Mouse (Mus musculus) left cerebral cortex, adult 18-20 months (tissue): Measurements from ENCODE around the gene Kdelc2. TPM values are rescaled to one million over a fixed set of nuclear protein-coding genes. Genes with fewer than 3 reads are reported as not detected.

Experiments
- DNase-seq, 2 experiments: peaks; one replicate each; pipeline ENCODE4 v3.0.0; 2021 to 2022; ENCODE audit warnings: low spot score in 2 of 2, mixed read lengths in 1 of 2
- total RNA-seq, 2 experiments: library from RNA; stranded (reverse); gene quantifications; 2 replicates each; pipeline ENCODE4 v1.2.3; 2021

Kdelc2 gene
- total RNA-seq, 2 experiments from 2014 or later: 6.0 to 6.9 TPM

GRCm38 (mm10) chr9:53381113-53381615 is 2.7 kb upstream of the Kdelc2 start:
- no peak for DNase-seq

DNA sequence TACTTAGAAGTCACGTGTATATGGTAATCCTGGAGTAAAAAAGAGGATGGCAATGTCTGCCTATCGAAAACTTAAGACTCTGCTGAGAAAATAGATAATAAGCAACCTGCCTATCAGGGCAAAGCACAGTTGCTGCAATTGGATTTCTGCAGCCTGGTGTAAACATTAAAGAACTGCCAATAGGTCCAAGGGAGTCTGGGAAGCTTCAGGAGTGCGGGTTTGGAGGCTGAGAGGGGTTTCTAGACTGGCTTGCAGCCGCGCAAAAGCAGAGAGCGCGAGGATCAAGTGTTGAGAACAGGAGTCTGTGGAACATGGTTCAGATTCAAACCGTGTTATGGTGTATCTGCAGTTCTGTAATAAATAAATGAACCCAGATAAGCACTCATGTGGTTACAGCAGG is 1.0 kb downstream of the Kdelc2 start:
- DNase-seq: no peak

DNA sequence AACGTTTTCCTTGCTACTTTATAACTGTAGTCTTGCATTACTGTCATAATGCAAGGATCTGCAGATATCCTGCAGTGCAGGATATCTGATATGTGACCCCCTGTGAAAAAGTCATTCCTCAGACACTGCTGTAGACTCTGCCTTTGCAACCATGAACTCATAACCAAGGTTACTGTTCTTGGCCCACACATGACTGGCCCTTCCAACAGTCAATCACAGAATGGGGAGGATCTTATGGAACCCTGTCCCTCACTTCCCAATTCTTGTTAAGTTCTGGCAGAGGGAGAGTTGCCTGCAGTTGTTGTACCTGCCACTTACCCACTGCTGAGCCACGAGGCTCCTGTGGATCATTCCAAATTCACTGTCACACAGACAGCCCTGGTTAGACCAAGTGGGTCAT is 3.6 kb downstream of the Kdelc2 start:
- DNase-seq: no peak

GRCm38 (mm10) chr9:53389109-53389508 is 5.3 kb downstream of the Kdelc2 start:
- DNase-seq: no peak

- no peak for DNase-seq
Measured at GRCm38 (mm10) chr9:53390136-53390535, 6.3 kb downstream of the Kdelc2 start.

DNA sequence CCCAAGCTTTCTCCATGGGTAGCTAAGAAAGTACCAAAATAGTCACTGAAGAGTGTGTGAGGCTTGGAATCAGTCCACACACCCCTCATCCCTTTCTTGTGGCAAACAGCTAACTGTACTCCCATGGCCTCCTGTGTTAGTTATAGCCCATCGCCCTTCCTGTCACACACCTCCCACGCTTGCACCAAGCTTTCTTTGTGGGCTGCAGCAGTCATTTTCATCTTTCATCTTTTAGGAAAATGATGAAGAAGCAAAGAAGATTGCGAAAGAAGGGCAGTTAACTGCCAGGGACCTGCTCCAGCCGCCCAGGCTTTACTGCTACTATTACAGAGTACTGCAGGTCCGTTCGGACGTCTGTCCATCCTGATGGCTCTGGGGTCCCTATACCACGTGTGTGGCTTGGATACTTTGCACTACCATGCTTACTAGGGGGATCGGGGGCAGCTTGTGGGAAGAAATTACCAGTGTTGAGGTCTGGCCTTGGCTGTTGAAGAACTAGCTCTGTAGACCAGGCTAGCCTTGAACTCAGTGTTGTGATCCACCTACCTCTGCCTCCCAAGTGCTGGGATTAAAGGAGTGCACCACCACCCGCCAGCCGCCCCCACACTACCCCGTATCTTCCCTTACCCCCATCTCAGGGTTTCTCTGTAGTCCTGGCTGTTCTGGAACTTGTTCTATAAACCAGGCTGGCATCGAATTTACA is 14.0 kb downstream of the Kdelc2 start:
- DNase-seq: peak in 1 of 2 experiments; percentile 55

DNA sequence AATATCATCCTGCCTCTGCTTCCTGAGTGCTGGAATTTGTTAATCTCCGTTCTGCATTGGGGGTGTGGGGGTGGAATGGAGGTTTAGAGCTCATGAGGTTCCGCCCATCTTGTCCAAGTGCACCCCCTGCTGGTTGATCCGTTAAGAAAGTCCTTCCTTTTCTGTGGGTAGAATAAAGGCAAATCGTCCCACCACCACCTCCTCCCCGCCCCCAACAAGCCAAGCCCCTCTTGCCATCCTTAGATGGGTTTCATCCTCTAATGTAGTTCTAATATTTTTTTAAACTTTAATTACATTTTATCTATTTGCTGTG is 14.5 kb downstream of the Kdelc2 start:
- peak; percentile 58 to 74 for DNase-seq

- peak in 1 of 2 experiments; percentile 51 for DNase-seq
Measured at GRCm38 (mm10) chr9:53399537-53399936, 15.7 kb downstream of the Kdelc2 start.

- no peak for DNase-seq
Measured at GRCm38 (mm10) chr9:53400696-53401095, 16.9 kb downstream of the Kdelc2 start.

- DNase-seq: no peak
Measured at GRCm38 (mm10) chr9:53401146-53401545, 17.3 kb downstream of the Kdelc2 start.

GRCm38 (mm10) chr9:53402291-53402711 is 18.5 kb downstream of the Kdelc2 start, which contains the start of gene 4930550C14Rik:
Gene 4930550C14Rik (plus strand): TSS chr9:53402325.
- peak in 1 of 2 experiments; percentile 17 for DNase-seq

- DNase-seq: no peak
Measured at GRCm38 (mm10) chr9:53402991-53403390, 19.2 kb downstream of the Kdelc2 start.

DNA sequence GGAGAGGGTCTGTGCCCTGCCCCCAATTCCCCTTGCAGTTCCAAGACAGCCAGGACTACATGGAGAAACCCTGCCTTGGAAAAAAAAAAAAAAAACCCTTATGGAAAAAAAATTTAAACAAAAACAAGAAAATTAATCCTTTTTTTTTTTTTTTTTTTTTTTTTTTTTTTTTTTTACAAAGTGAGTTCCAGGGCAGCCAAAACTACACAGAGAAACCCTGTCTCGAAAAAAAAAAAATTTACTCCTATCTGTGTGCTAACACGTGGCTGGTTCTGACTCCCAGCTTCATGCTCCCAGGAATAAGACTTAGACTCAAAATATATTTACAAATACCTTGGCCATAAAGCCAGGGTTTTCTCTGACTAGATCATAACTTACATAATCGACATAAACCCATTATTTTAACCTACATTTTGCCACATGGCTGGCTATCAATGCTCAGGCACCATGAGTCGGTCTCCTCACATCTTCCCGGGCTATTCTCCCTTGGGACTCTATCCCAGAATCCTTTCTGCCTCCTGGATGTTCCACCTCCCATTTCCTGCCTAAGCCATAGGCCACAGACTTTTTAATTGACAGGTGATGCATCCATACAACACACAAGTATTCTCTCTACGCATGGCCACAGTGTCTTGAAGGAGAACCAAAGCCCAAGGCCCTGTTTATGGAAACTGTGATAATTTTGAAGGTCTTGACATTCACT is 20.4 kb downstream of the Kdelc2 start:
- DNase-seq: no peak

- peak; percentile 58 to 61 for DNase-seq
Measured at GRCm38 (mm10) chr9:53404753-53405722, 21.2 kb downstream of the Kdelc2 start.

DNA sequence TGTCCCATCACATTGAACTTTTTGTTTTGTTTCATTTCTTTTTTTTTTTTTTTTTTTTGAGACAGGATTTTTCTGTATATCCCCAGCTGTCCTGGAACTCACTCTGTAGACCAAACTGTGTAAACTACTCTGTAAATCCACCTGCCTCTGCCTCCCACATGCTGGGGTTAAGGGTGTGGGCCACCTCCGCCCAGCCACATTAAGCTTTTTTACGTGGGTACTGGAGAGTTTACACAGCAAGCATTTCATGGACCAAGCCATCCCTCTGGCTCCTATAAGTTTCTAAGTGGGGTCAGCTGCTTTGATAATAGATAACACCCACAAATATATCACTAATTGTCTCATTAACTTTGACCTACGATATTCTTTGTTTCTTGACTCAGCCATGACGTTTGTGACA is 24.7 kb downstream of the Kdelc2 start:
- no peak for DNase-seq

DNA sequence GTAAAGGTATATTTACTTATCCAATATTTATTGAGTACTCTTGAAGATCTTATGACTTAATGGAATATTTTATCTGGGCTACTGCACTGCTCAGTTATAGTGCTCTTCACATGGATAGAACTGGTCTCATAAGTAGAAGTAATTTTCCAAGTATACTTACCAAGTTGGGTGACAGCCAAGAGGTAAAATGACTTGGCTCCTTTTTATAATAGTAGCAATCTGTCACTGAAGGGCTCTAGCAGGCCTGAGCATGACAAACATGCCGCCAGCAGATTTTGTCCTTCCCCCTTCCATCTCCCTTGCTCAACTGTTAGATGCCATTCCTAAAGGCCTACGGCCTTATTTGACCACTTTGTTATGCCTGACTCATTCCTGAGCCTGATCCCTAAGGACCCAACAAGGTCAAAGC is 25.1 kb downstream of the Kdelc2 start:
- DNase-seq: no peak

DNA sequence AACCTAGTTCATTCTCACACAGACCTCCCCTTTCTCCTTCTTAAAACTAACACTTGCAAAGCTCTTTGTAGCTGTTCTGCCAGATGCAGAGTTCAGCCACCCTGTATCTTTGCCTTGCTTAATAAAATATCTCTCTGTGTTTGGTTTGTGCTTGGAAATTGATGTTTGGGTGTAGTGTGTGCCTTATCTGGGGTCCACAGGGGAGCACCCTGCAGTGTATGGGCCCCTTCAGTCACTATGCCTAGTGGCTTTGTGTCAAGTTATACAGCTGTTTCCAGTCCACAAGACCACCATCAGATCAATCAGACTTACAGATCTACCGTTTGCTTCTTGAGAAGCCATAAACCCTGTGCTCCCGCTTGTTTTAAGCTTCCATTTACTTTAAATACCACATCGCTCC is 25.6 kb downstream of the Kdelc2 start:
- DNase-seq: no peak

DNA sequence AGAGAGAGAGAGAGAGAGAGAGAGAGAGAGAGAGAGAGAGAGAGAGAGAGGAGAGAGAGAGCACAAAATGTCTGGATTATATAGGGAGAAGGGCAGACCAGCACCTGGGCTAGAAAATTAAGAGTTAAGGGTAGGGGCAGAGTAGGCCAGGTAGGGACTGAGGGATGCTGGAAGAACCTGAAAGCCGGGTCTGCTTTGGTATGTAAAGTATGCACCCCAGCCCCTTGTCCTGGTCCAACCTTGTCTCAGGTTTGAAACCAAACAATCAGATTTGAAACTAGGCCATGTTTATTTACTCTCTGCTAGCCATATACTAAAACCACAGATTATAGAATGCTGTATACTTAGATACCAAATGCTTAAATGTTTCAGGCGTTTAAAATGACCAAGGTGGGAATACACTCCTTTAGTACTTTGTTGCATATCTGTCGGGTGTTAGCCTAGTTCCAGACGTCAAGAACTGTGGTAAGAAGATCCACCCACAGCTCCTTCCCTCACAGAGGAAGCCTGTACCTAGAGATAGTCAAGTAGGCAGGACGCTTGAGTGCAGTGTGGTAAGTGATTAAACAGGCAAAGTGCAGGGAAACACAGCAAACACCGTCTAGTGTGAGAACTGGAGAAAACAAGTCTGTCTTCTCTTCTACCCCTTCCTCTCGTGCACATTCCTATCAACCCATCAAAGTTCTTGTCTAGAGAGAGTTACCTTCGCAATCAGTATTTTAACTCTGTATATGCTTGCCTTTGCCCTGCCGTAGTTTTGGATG is 38.5 kb downstream of the Kdelc2 start:
- DNase-seq: no peak

DNA sequence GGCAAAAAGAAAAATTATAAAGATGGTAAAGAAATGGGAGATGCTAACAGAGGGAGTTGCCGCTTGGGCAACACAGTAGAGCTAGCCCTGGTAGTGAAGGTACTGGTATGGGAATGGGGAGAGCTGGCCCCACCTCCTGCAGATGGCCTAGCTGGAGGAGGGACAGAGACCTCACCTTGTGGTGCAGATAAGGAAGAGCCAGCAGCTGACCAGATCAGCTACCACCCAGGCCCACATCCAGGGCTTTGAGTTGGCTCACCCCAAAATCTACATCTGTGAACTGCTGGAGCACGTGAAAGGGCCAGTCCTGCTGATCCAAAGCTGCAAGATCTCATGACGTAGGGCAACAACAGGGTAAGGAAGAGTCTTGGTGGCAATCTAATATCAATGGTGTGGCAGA is 42.9 kb downstream of the Kdelc2 start:
- no peak for DNase-seq

GRCm38 (mm10) chr9:53427638-53428037 is 43.8 kb downstream of the Kdelc2 start:
- DNase-seq: no peak
